Mouse (Mus musculus): ENCODE data around the gene Slx4. TPM values are rescaled to one million over a fixed set of nuclear protein-coding genes. Genes with fewer than 3 reads are reported as not detected.

The Slx4 gene
- polyA plus RNA-seq (2016; fragmentation: Nextera tagmentation; extraction: Ambion mirVana), result 14.0 and 16.5 TPM in 2 replicates

GRCm38 (mm10) chr16:4003489-4004398 lies at the start of gene Slx4:
Gene Slx4 (minus strand): TSS chr16:4003770.
- ATAC-seq, result peak; percentile 95
- WGBS (ENCODE audit: insufficient replicate concordance), result 1% methylated on average over 57 of the region's 58 CpGs

GRCm38 (mm10) chr16:4052601-4053000 lies 49.0 kb upstream of the Slx4 start:
- Histone ChIP-seq H3K9ac (no peak overlapping the region), H3K27me3 (replicated peaks) (no peaks in the 10 kb centered on the region), H3K4me2 (no peak overlapping the region), H3K4me3 (no peak overlapping the region), H3K36me3 (peaks cover 94% of the 10 kb centered on the region), H3K9me3 (replicated peaks) (no peaks in the 10 kb centered on the region), H3K4me1 (no peaks in the 10 kb centered on the region), H3K27ac (no peak overlapping the region)
- no peak for ATAC-seq
- WGBS (ENCODE audit: insufficient replicate concordance), result 93% methylated on average over 4 of the region's 4 CpGs

More at GRCm38 (mm10) chr16:4003489-4004398, at the start of gene Slx4:
- peak within 1 kb of the TSS; percentile 88 for H3K27ac ChIP-seq
- no peaks in the 10 kb centered on the region for H3K9me3 ChIP-seq (replicated peaks)
- peak within 1 kb of the TSS; percentile 92 for H3K4me2 ChIP-seq
- H3K9ac ChIP-seq, result peak within 1 kb of the TSS; percentile 89
- peak within 1 kb of the TSS; percentile 91 for H3K4me3 ChIP-seq
- H3K27me3 ChIP-seq (replicated peaks), result no peaks in the 10 kb centered on the region
- H3K36me3 ChIP-seq, result peaks cover 31% of the 10 kb centered on the region
- H3K4me1 ChIP-seq, result peaks cover 28% of the 10 kb centered on the region

GRCm38 (mm10) chr16:4045524-4045923 lies 42.0 kb upstream of the Slx4 start:
- ATAC-seq, result no peak
- no peak overlapping the region for H3K27ac ChIP-seq
- no peaks in the 10 kb centered on the region for H3K4me1 ChIP-seq
- H3K9me3 ChIP-seq (replicated peaks), result no peaks in the 10 kb centered on the region
- H3K27me3 ChIP-seq (replicated peaks), result no peaks in the 10 kb centered on the region
- 78% methylated on average over 4 of the region's 4 CpGs for WGBS (ENCODE audit: insufficient replicate concordance)
- H3K36me3 ChIP-seq, result peaks cover 98% of the 10 kb centered on the region
- H3K9ac ChIP-seq, result no peak overlapping the region
- H3K4me3 ChIP-seq, result no peak overlapping the region
- H3K4me2 ChIP-seq, result no peak overlapping the region

GRCm38 (mm10) chr16:4044093-4044492 lies 40.5 kb upstream of the Slx4 start:
- ATAC-seq, result no peak
- Histone ChIP-seq H3K27ac (no peak overlapping the region), H3K27me3 (replicated peaks) (no peaks in the 10 kb centered on the region), H3K4me2 (no peak overlapping the region), H3K36me3 (peaks cover 98% of the 10 kb centered on the region), H3K9me3 (replicated peaks) (no peaks in the 10 kb centered on the region), H3K4me1 (no peaks in the 10 kb centered on the region), H3K9ac (no peak overlapping the region), H3K4me3 (no peak overlapping the region)
- 83% methylated on average over 2 of the region's 2 CpGs for WGBS (ENCODE audit: insufficient replicate concordance)

GRCm38 (mm10) chr16:4041646-4042045 lies 38.1 kb upstream of the Slx4 start:
- Histone ChIP-seq H3K36me3 (peaks cover 99% of the 10 kb centered on the region), H3K9ac (no peak overlapping the region), H3K27me3 (replicated peaks) (no peaks in the 10 kb centered on the region), H3K4me1 (no peaks in the 10 kb centered on the region), H3K4me2 (no peak overlapping the region), H3K9me3 (replicated peaks) (no peaks in the 10 kb centered on the region), H3K4me3 (no peak overlapping the region), H3K27ac (no peak overlapping the region)
- 91% methylated on average over 4 of the region's 4 CpGs for WGBS (ENCODE audit: insufficient replicate concordance)
- no peak for ATAC-seq

- WGBS (ENCODE audit: insufficient replicate concordance), result 74% methylated on average over 5 of the region's 5 CpGs
- no peak overlapping the region for H3K27ac ChIP-seq
- H3K36me3 ChIP-seq, result peaks cover 89% of the 10 kb centered on the region
Measured at GRCm38 (mm10) chr16:4040206-4040605, 36.6 kb upstream of the Slx4 start.

GRCm38 (mm10) chr16:4037690-4038089 lies 34.1 kb upstream of the Slx4 start:
- Histone ChIP-seq H3K27me3 (replicated peaks) (no peaks in the 10 kb centered on the region), H3K9ac (no peak overlapping the region), H3K36me3 (peaks cover 64% of the 10 kb centered on the region), H3K4me2 (no peak overlapping the region), H3K27ac (no peak overlapping the region), H3K4me1 (peaks cover 24% of the 10 kb centered on the region), H3K4me3 (no peak overlapping the region), H3K9me3 (replicated peaks) (no peaks in the 10 kb centered on the region)
- WGBS (ENCODE audit: insufficient replicate concordance), result 90% methylated on average over 7 of the region's 7 CpGs
- ATAC-seq, result no peak

More at GRCm38 (mm10) chr16:4040206-4040605, 36.6 kb upstream of the Slx4 start:
- Histone ChIP-seq H3K9me3 (replicated peaks) (no peaks in the 10 kb centered on the region), H3K27me3 (replicated peaks) (no peaks in the 10 kb centered on the region), H3K4me2 (no peak overlapping the region), H3K4me3 (no peak overlapping the region), H3K4me1 (no peaks in the 10 kb centered on the region; the same call in 1 of the 2 replicates), H3K9ac (no peak overlapping the region)
- no peak for ATAC-seq

- Histone ChIP-seq H3K9ac (no peak within 1 kb of the TSS), H3K4me2 (no peak within 1 kb of the TSS)
- no peak for ATAC-seq
Measured at GRCm38 (mm10) chr16:4036807-4037206, 33.2 kb upstream of the Slx4 start, which contains the start of gene Dnase1. Gene Dnase1 (plus strand): TSS chr16:4036942.

GRCm38 (mm10) chr16:4035575-4035974 lies 32.0 kb upstream of the Slx4 start:
- H3K36me3 ChIP-seq, result peaks cover 44% of the 10 kb centered on the region
- no peaks in the 10 kb centered on the region for H3K27me3 ChIP-seq (replicated peaks)
- no peak overlapping the region for H3K4me2 ChIP-seq
- peaks cover 37% of the 10 kb centered on the region for H3K4me1 ChIP-seq
- no peaks in the 10 kb centered on the region for H3K9me3 ChIP-seq (replicated peaks)
- H3K4me3 ChIP-seq, result no peak overlapping the region
- no peak overlapping the region for H3K9ac ChIP-seq
- 81% methylated on average over 2 of the region's 2 CpGs for WGBS (ENCODE audit: insufficient replicate concordance)
- ATAC-seq, result no peak
- no peak overlapping the region for H3K27ac ChIP-seq

More at GRCm38 (mm10) chr16:4036807-4037206, 33.2 kb upstream of the Slx4 start, which contains the start of gene Dnase1:
- Histone ChIP-seq H3K27ac (no peak within 1 kb of the TSS), H3K4me3 (no peak within 1 kb of the TSS), H3K9me3 (replicated peaks) (no peaks in the 10 kb centered on the region), H3K27me3 (replicated peaks) (no peaks in the 10 kb centered on the region), H3K36me3 (peaks cover 56% of the 10 kb centered on the region), H3K4me1 (peaks cover 33% of the 10 kb centered on the region)
- WGBS (ENCODE audit: insufficient replicate concordance), result 72% methylated on average over 5 of the region's 5 CpGs

- H3K4me3 ChIP-seq, result no peak overlapping the region
- no peak for ATAC-seq
- no peaks in the 10 kb centered on the region for H3K27me3 ChIP-seq (replicated peaks)
- no peak overlapping the region for H3K9ac ChIP-seq
- peaks cover 33% of the 10 kb centered on the region for H3K36me3 ChIP-seq
- 76% methylated on average over 3 of the region's 3 CpGs for WGBS (ENCODE audit: insufficient replicate concordance)
- peak overlapping the region; percentile 43; the same call in 1 of the 2 replicates for H3K27ac ChIP-seq
- H3K4me1 ChIP-seq, result peaks cover 37% of the 10 kb centered on the region
- no peak overlapping the region for H3K4me2 ChIP-seq
- H3K9me3 ChIP-seq (replicated peaks), result no peaks in the 10 kb centered on the region
Measured at GRCm38 (mm10) chr16:4034476-4034875, 30.9 kb upstream of the Slx4 start.

GRCm38 (mm10) chr16:4033971-4034370 lies 30.4 kb upstream of the Slx4 start:
- Histone ChIP-seq H3K9me3 (replicated peaks) (no peaks in the 10 kb centered on the region), H3K27me3 (replicated peaks) (no peaks in the 10 kb centered on the region), H3K9ac (no peak overlapping the region), H3K4me3 (no peak overlapping the region), H3K4me1 (peaks cover 37% of the 10 kb centered on the region), H3K36me3 (peaks cover 28% of the 10 kb centered on the region), H3K27ac (0 out of 2 replicates have a peak overlapping the region, but pooled peaks have one; percentile 43), H3K4me2 (peak overlapping the region; percentile 13; the same call in 1 of the 2 replicates)
- peak; percentile 67 for ATAC-seq
- 30% methylated on average over 5 of the region's 5 CpGs for WGBS (ENCODE audit: insufficient replicate concordance)

GRCm38 (mm10) chr16:4032341-4032748 lies 28.8 kb upstream of the Slx4 start:
- 25% methylated on average over 6 of the region's 6 CpGs for WGBS (ENCODE audit: insufficient replicate concordance)
- Histone ChIP-seq H3K27me3 (replicated peaks) (0 out of 2 replicates have a peak, but pooled peaks cover 2% of the 10 kb centered on the region), H3K27ac (0 out of 2 replicates have a peak overlapping the region, but pooled peaks have one; percentile 28), H3K4me3 (no peak overlapping the region), H3K4me2 (no peak overlapping the region), H3K4me1 (peaks cover 37% of the 10 kb centered on the region), H3K36me3 (peaks cover 12% of the 10 kb centered on the region), H3K9ac (no peak overlapping the region), H3K9me3 (replicated peaks) (no peaks in the 10 kb centered on the region)
- peak; percentile 68 for ATAC-seq

Measured in liver, embryonic 12.5 days (tissue).